In the genomic region with DNA sequence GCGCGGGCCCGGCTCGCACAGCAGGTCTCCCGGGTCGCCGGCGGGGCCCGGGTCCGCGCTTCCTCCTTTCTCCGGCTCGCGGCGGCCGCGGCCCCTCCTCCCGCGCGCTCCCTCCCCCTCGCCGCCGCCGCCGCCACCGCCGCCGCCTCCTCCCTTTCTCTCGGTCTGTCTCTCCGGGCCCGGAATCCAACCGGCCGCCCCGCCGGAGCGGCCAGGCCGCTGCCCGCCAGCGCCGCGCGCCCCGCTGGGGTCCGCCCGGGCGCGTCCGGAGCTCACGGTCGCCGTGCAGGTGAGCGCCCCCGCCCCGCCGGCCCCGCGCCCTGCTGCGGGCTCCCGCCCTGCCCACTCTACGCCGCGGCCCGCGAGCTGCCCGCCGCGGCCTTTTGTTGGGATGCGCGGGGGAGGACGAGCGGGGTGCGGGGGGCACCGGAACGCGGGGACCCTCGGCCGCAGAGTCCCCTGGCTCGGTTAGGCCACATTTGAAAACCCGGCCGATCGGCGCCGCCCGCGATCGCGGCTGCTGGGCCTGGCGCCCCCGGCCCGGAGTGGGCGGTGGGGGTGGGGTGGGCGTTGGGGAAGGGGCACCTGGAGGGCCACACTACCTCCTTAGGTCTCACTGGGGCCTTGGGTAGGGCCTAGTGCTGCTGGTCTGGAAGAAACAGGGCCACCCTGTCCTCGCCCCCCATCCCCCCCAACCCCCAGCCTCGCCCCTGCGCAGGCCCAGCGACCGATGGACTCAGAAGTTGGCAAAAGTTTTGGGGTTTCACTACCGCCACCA, we compare ENCODE assay signal across 8 mouse cellular contexts. TPM values are rescaled to one million over a fixed set of nuclear protein-coding genes. Genes with fewer than 3 reads are reported as not detected.
DNase-seq lines count a peak whose midpoint lies in the region; ATAC-seq and TF ChIP-seq lines count a peak whose summit lies in the region.

No protein-coding gene starts in this region.

- TF ChIP-seq POLR2A in small intestine, adult 2 months (IDR thresholded peaks at IDR 0.05; ENCODE audit: low read depth, low read length): no peak

- peak overlapping the region; percentile 89 for H3K4me2 ChIP-seq in forebrain, embryonic 12.5 days
- H3K4me2 ChIP-seq in hindbrain, postnatal 0 days (ENCODE audit: low read depth, low read length): peak overlapping the region; percentile 95
- H3K4me2 ChIP-seq in liver, embryonic 16.5 days (ENCODE audit: low read depth, low read length): peak overlapping the region; percentile 64

- peaks cover 49% of the 10 kb centered on the region for H3K4me1 ChIP-seq in forebrain, embryonic 12.5 days
- peaks cover 36% of the 10 kb centered on the region for H3K4me1 ChIP-seq in hindbrain, postnatal 0 days (ENCODE audit: insufficient read depth, low read length)
- H3K4me1 ChIP-seq in liver, embryonic 16.5 days (ENCODE audit: control insufficient read depth, low read depth, low read length): peaks cover 4% of the 10 kb centered on the region
- H3K4me1 ChIP-seq in small intestine, adult 2 months (ENCODE audit: control insufficient read depth, insufficient read depth, insufficient read length, low read length): peaks cover 62% of the 10 kb centered on the region

- 1% methylated on average over 62 of the region's 98 CpGs for WGBS in forebrain, embryonic 12.5 days
- WGBS in hindbrain, postnatal 0 days: under 1% methylated on average over 63 of the region's 98 CpGs
- WGBS in liver, embryonic 16.5 days (ENCODE audit: insufficient replicate concordance): 8% methylated on average over 33 of the region's 98 CpGs
- 2% methylated on average over 72 of the region's 98 CpGs for WGBS in small intestine, adult 2 months

- H3K4me3 ChIP-seq in forebrain, embryonic 12.5 days (replicated peaks): peak overlapping the region; percentile 89
- peak overlapping the region; percentile 89 for H3K4me3 ChIP-seq in hindbrain, postnatal 0 days (ENCODE audit: low read length)
- peak overlapping the region; percentile 63 for H3K4me3 ChIP-seq in liver, embryonic 16.5 days (ENCODE audit: low read depth, low read length)
- peak overlapping the region; percentile 77 for H3K4me3 ChIP-seq in small intestine, adult 2 months (ENCODE audit: low read depth, low read length)

- H3K36me3 ChIP-seq in forebrain, embryonic 12.5 days (replicated peaks): peaks cover 13% of the 10 kb centered on the region
- no peaks in the 10 kb centered on the region; the same call in 1 of the 2 replicates for H3K36me3 ChIP-seq in hindbrain, postnatal 0 days (ENCODE audit: insufficient read depth, low read length)
- no peaks in the 10 kb centered on the region for H3K36me3 ChIP-seq in liver, embryonic 16.5 days (ENCODE audit: control insufficient read depth, insufficient read depth)
- H3K36me3 ChIP-seq in small intestine, adult 2 months (ENCODE audit: control insufficient read depth, insufficient read depth, low read length): peaks cover 12% of the 10 kb centered on the region

- peak overlapping the region; percentile 92 for H3K27ac ChIP-seq in forebrain, embryonic 12.5 days
- peak overlapping the region; percentile 95 for H3K27ac ChIP-seq in hindbrain, postnatal 0 days
- peak overlapping the region; percentile 53 for H3K27ac ChIP-seq in liver, embryonic 16.5 days (ENCODE audit: low read length)
- H3K27ac ChIP-seq in small intestine, adult 2 months (ENCODE audit: insufficient read depth, low read depth, low read length): peak overlapping the region; percentile 100

- DNase-seq in right cerebral cortex, postnatal 4 days: peak; percentile 70
- DNase-seq in right cerebral cortex, postnatal 25 days: no peak
- DNase-seq in adrenal gland, postnatal 36 days: peak; percentile 63 to 74
- peak; percentile 49 for DNase-seq in hindbrain, postnatal 0 days (ENCODE audit: low spot score)
- no peak for DNase-seq in spleen, adult 12 weeks (ENCODE audit: low spot score)

- no peaks in the 10 kb centered on the region for H3K9me3 ChIP-seq in forebrain, embryonic 12.5 days
- no peaks in the 10 kb centered on the region for H3K9me3 ChIP-seq in hindbrain, postnatal 0 days (ENCODE audit: low read length)
- H3K9me3 ChIP-seq in liver, embryonic 16.5 days (replicated peaks; ENCODE audit: control insufficient read depth, low read length): no peaks in the 10 kb centered on the region

- peak overlapping the region; percentile 99 for H3K9ac ChIP-seq in forebrain, embryonic 12.5 days
- H3K9ac ChIP-seq in hindbrain, postnatal 0 days (replicated peaks; ENCODE audit: low read length): peak overlapping the region; percentile 99
- peak overlapping the region; percentile 62 for H3K9ac ChIP-seq in liver, embryonic 16.5 days (ENCODE audit: low read depth, low read length)

- H3K27me3 ChIP-seq in forebrain, embryonic 12.5 days: no peaks in the 10 kb centered on the region
- no peaks in the 10 kb centered on the region for H3K27me3 ChIP-seq in hindbrain, postnatal 0 days (ENCODE audit: insufficient read depth, low read length)
- H3K27me3 ChIP-seq in liver, embryonic 16.5 days (ENCODE audit: control insufficient read depth, insufficient read depth, low read depth, low read length): peaks cover 17% of the 10 kb centered on the region
- no peaks in the 10 kb centered on the region for H3K27me3 ChIP-seq in small intestine, adult 2 months (ENCODE audit: control insufficient read depth, insufficient read depth, low read length)

- TF ChIP-seq CTCF in hindbrain, postnatal 0 days (IDR thresholded peaks at IDR 0.05; ENCODE audit: low read depth): no peak
- TF ChIP-seq CTCF in small intestine, adult 2 months (IDR thresholded peaks at IDR 0.05; ENCODE audit: extremely low read depth, insufficient read length, insufficient replicate concordance, low read depth, low read length): no peak

- peak; percentile 39 for ATAC-seq in forebrain, embryonic 12.5 days (ENCODE audit: low FRiP score)
- ATAC-seq in hindbrain, postnatal 0 days: peak; percentile 39
- no peak for ATAC-seq in liver, embryonic 16.5 days (ENCODE audit: low read depth)

RNA-seq across cellular contexts. Expression of a gene that starts 6.1 kb away (rescaled TPM):
- 10 to 100 TPM; 17.7 to 18.0 TPM for total RNA-seq in adrenal gland, postnatal 36 days (2021)
- 35.1 and 38.0 TPM in 2 replicates for polyA plus RNA-seq in forebrain, embryonic 12.5 days (2016; fragmentation: Nextera tagmentation; extraction: Ambion mirVana)
- total RNA-seq in hindbrain, postnatal 0 days (2014; rRNA removed): 133 and 134 TPM in 2 replicates
- 23.2 and 25.4 TPM in 2 replicates for polyA plus RNA-seq in hindbrain, postnatal 0 days (2015; fragmentation: Nextera tagmentation; extraction: Ambion mirVana)
- 1.2 and 1.5 TPM in 2 replicates for polyA plus RNA-seq in liver, embryonic 16.5 days (2015; fragmentation: Nextera tagmentation; extraction: Ambion mirVana)
- polyA plus RNA-seq in small intestine, adult 2 months (2012; rRNA removed): 65.9 and 161 TPM in 2 replicates

RNA-seq across cellular contexts. Expression of a gene that starts 56.9 kb away (rescaled TPM):
- 10 to 100 TPM; 31.6 to 34.1 TPM for total RNA-seq in adrenal gland, postnatal 36 days (2021)
- polyA plus RNA-seq in forebrain, embryonic 12.5 days (2016; fragmentation: Nextera tagmentation; extraction: Ambion mirVana): 68.8 and 69.4 TPM in 2 replicates
- 69.6 and 74.4 TPM in 2 replicates for total RNA-seq in hindbrain, postnatal 0 days (2014; rRNA removed)
- 133 and 135 TPM in 2 replicates for polyA plus RNA-seq in hindbrain, postnatal 0 days (2015; fragmentation: Nextera tagmentation; extraction: Ambion mirVana)
- polyA plus RNA-seq in liver, embryonic 16.5 days (2015; fragmentation: Nextera tagmentation; extraction: Ambion mirVana): 20.1 and 20.5 TPM in 2 replicates
- polyA plus RNA-seq in small intestine, adult 2 months (2012; rRNA removed): 20.1 and 47.5 TPM in 2 replicates

Comparison
In these comparisons a context has a peak if more than half of its experiments do, and no peak if none do; other contexts are left out.
1. DNase-seq: peak in right cerebral cortex, postnatal 4 days (single experiment), adrenal gland, postnatal 36 days (2 of 2) and hindbrain, postnatal 0 days (single experiment); none in right cerebral cortex, postnatal 25 days (single experiment) and spleen, adult 12 weeks (single experiment).
2. Peak in every context shown above with its lines, with median percentiles within 50 percentile points of each other: H3K27ac ChIP-seq, H3K4me2 ChIP-seq, H3K4me3 ChIP-seq and H3K9ac ChIP-seq.